Mouse (Mus musculus) limb, embryonic 11.5 days (tissue): Measurements from ENCODE around the gene Hist1h2ae. TPM values are rescaled to one million over a fixed set of nuclear protein-coding genes. Genes with fewer than 3 reads are reported as not detected.
"Not testable (repeated sequence)": the region's sequence is repeated elsewhere in the genome, so short reads cannot be mapped to it uniquely, and the experiment has no call there.

Source experiments
- ATAC-seq: fragments of 200-750 bp; cut with Nextera tagmentation; 2 replicates; pipeline ENCODE4 v1.8.0; 2017; ENCODE audit warnings: low read depth; ENCODE audit not compliant: insufficient number of reproducible peaks, low FRiP score, low TSS enrichment
- DNase-seq: peaks from one replicate; pipeline ENCODE4 v3.0.0-alpha.2; 2015; ENCODE audit warnings: low spot score
- H3K27ac ChIP-seq: fragments of 300-500 bp; sonication (generic); replicated peaks from 2 replicates; pipeline ENCODE4 v1.5.1; 2014; ENCODE audit warnings: low read depth, mild to moderate bottlenecking, low read length
- H3K27me3 ChIP-seq: fragments of 300-500 bp; sonication (generic); 2 replicates; pipeline ENCODE4 v1.6.1; 2014; ENCODE audit warnings: mild to moderate bottlenecking, low read length, mixed read lengths; ENCODE audit not compliant: control insufficient read depth, insufficient read depth
- H3K36me3 ChIP-seq: fragments of 300-500 bp; sonication (generic); 2 replicates; pipeline ENCODE4 v1.6.1; 2014; ENCODE audit warnings: mild to moderate bottlenecking, low read length, moderate library complexity, mixed read lengths; ENCODE audit not compliant: control insufficient read depth, insufficient read depth
- H3K4me1 ChIP-seq: fragments of 300-500 bp; sonication (generic); 2 replicates; pipeline ENCODE4 v1.6.1; 2014; ENCODE audit warnings: low read length, mixed read lengths; ENCODE audit not compliant: control insufficient read depth, insufficient read depth
- H3K4me2 ChIP-seq: fragments of 300-500 bp; sonication (generic); 2 replicates; pipeline ENCODE4 v1.6.1; 2014; ENCODE audit warnings: low read depth, mild to moderate bottlenecking, moderate library complexity; ENCODE audit not compliant: severe bottlenecking
- H3K4me3 ChIP-seq: fragments of 300-500 bp; sonication (generic); 2 replicates; pipeline ENCODE4 v1.5.1; 2014; ENCODE audit warnings: low read depth, low read length
- H3K9ac ChIP-seq: fragments of 300-500 bp; sonication (generic); 2 replicates; pipeline ENCODE4 v1.6.1; 2014; ENCODE audit warnings: mild to moderate bottlenecking, low read length
- H3K9me3 ChIP-seq: fragments of 300-500 bp; sonication (generic); 2 replicates; pipeline ENCODE4 v1.6.1; 2016; ENCODE audit warnings: low read length; ENCODE audit not compliant: control insufficient read depth
- WGBS: fragments of 180-500 bp; shearing (Covaris S2); extraction: QIAGEN DNeasy Blood & Tissue Kit; methylation state at CpG from one replicate; pipeline ENCODE4 v1.1.7; 2014; 5-methylcytosine and 5-hydroxymethylcytosine counted together
- polyA plus RNA-seq: library from polyadenylated mRNA; unstranded; fragments of >200 nt; fragmentation: Nextera tagmentation; extraction: Ambion mirVana; gene quantifications from 2 replicates; pipeline ENCODE4 v1.2.1, GENCODE M21; 2014

Hist1h2ae gene
- polyA plus RNA-seq, 1 experiment from 2014 or later, result 102 TPM

- H3K4me3 ChIP-seq, result no peak overlapping the region
- WGBS, result 80% methylated on average over 7 of the region's 7 CpGs
- H3K36me3 ChIP-seq, result no peaks in the 10 kb centered on the region
- no peak for ATAC-seq
- H3K9ac ChIP-seq, result no peak overlapping the region
- no peaks in the 10 kb centered on the region for H3K27me3 ChIP-seq
- H3K4me1 ChIP-seq, result no peaks in the 10 kb centered on the region
- no peak for DNase-seq
- no peak overlapping the region for H3K27ac ChIP-seq
- no peaks in the 10 kb centered on the region for H3K9me3 ChIP-seq
- no peak overlapping the region for H3K4me2 ChIP-seq
Measured at GRCm38 (mm10) chr13:23603182-23603699, 32.2 kb upstream of the Hist1h2ae start.

- ATAC-seq (no peak), DNase-seq (peak; percentile 89)
- Histone ChIP-seq H3K36me3 (no peaks in the 10 kb centered on the region), H3K4me2 (no peak overlapping the region), H3K4me1 (0 out of 2 replicates have a peak, but pooled peaks cover 4% of the 10 kb centered on the region), H3K9ac (no peak overlapping the region), H3K27ac (no peak overlapping the region), H3K27me3 (no peaks in the 10 kb centered on the region), H3K9me3 (no peaks in the 10 kb centered on the region), H3K4me3 (no peak overlapping the region)
- 6% methylated on average over 9 of the region's 9 CpGs for WGBS
Measured at GRCm38 (mm10) chr13:23597957-23598356, 26.9 kb upstream of the Hist1h2ae start.

GRCm38 (mm10) chr13:23595622-23596372 lies 24.8 kb upstream of the Hist1h2ae start:
- no peak overlapping the region for H3K27ac ChIP-seq
- H3K27me3 ChIP-seq, result no peaks in the 10 kb centered on the region
- 82% methylated on average over 7 of the region's 7 CpGs for WGBS
- H3K4me3 ChIP-seq, result no peak overlapping the region
- no peaks in the 10 kb centered on the region for H3K36me3 ChIP-seq
- H3K9ac ChIP-seq, result no peak overlapping the region
- H3K4me2 ChIP-seq, result no peak overlapping the region
- no peaks in the 10 kb centered on the region for H3K9me3 ChIP-seq
- 0 out of 2 replicates have a peak, but pooled peaks cover 5% of the 10 kb centered on the region for H3K4me1 ChIP-seq
- ATAC-seq (no peak), DNase-seq (no peak)

GRCm38 (mm10) chr13:23595185-23595584 lies 24.2 kb upstream of the Hist1h2ae start:
- 85% methylated on average over 2 of the region's 2 CpGs for WGBS
- Histone ChIP-seq H3K4me3 (no peak overlapping the region), H3K9me3 (no peaks in the 10 kb centered on the region), H3K4me2 (no peak overlapping the region), H3K9ac (no peak overlapping the region), H3K27me3 (no peaks in the 10 kb centered on the region), H3K27ac (no peak overlapping the region), H3K36me3 (no peaks in the 10 kb centered on the region), H3K4me1 (0 out of 2 replicates have a peak, but pooled peaks cover 5% of the 10 kb centered on the region)
- DNase-seq (no peak), ATAC-seq (no peak)

- H3K27me3 ChIP-seq, result no peaks in the 10 kb centered on the region
- H3K36me3 ChIP-seq, result no peaks in the 10 kb centered on the region
- no peak for ATAC-seq
- no peak overlapping the region for H3K4me3 ChIP-seq
- H3K9me3 ChIP-seq, result no peaks in the 10 kb centered on the region
- DNase-seq, result no peak
- 0 out of 2 replicates have a peak, but pooled peaks cover 5% of the 10 kb centered on the region for H3K4me1 ChIP-seq
- no peak overlapping the region for H3K9ac ChIP-seq
- no peak overlapping the region for H3K4me2 ChIP-seq
- H3K27ac ChIP-seq, result peak overlapping the region; percentile 64; the same call in 1 of the 2 replicates
- WGBS, result 73% methylated on average over 5 of the region's 5 CpGs
Measured at GRCm38 (mm10) chr13:23593051-23593770, 22.2 kb upstream of the Hist1h2ae start.

- 0 out of 2 replicates have a peak, but pooled peaks cover 5% of the 10 kb centered on the region for H3K4me1 ChIP-seq
- H3K27ac ChIP-seq, result peak overlapping the region; percentile 64; the same call in 1 of the 2 replicates
- no peak overlapping the region for H3K4me2 ChIP-seq
- 55% methylated on average over 7 of the region's 7 CpGs for WGBS
- H3K9ac ChIP-seq, result no peak overlapping the region
- DNase-seq (no peak), ATAC-seq (no peak)
- H3K9me3 ChIP-seq, result no peaks in the 10 kb centered on the region
- no peak overlapping the region for H3K4me3 ChIP-seq
- H3K27me3 ChIP-seq, result no peaks in the 10 kb centered on the region
- H3K36me3 ChIP-seq, result no peaks in the 10 kb centered on the region
Measured at GRCm38 (mm10) chr13:23592614-23593013, 21.6 kb upstream of the Hist1h2ae start.

- not testable (repeated sequence) for H3K9ac ChIP-seq, ATAC-seq, H3K27me3 ChIP-seq, H3K27ac ChIP-seq, H3K4me3 ChIP-seq, H3K4me1 ChIP-seq, H3K9me3 ChIP-seq, H3K4me2 ChIP-seq, DNase-seq, H3K36me3 ChIP-seq
- whole genome bisulfite sequencing, result 84% methylated on average over 7 of the region's 7 CpGs
Measured at GRCm38 (mm10) chr13:23591886-23592285, 20.9 kb upstream of the Hist1h2ae start.

GRCm38 (mm10) chr13:23591206-23591605 lies 20.2 kb upstream of the Hist1h2ae start:
- no peak for ATAC-seq

More at GRCm38 (mm10) chr13:23591206-23591605, 20.2 kb upstream of the Hist1h2ae start:
- Histone ChIP-seq H3K4me2 (no peak overlapping the region), H3K36me3 (no peaks in the 10 kb centered on the region), H3K9me3 (no peaks in the 10 kb centered on the region), H3K4me3 (no peak overlapping the region), H3K9ac (no peak overlapping the region), H3K27me3 (no peaks in the 10 kb centered on the region), H3K27ac (no peak overlapping the region), H3K4me1 (0 out of 2 replicates have a peak, but pooled peaks cover 5% of the 10 kb centered on the region)
- 97% methylated on average over 7 of the region's 7 CpGs for WGBS
- no peak for DNase-seq
